Mouse (Mus musculus): ENCODE measurements at regions not wholly inside any gene's neighbourhood (a gene's known extent, or its start where the extent isn't known, plus 50 kb on each side); places are given as distances from the start of the nearest gene placed in this dataset.

DNA sequence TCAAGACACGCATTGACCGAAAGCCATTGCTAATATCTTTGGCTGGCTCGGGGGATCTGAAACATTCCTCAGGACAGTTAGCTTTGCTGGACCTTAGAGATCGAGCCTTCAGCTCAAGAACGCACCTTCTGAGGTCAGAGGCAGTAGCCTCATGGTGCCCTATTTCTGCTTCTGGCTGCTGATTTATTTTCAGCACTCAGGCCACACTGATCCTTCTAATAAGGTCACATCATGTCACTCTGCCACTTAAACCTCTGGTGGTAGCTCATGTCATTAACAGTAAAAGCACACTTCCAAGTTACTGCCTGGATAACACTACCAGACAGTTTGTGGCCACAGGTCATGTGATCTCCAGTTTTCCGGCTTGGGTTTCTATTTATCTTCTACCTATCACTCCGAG, 325.9 kb upstream of the Tmpo start:
- TF ChIP-seq POLR2A (IDR thresholded peaks at IDR 0.05; ENCODE audit: borderline replicate concordance, control insufficient read depth, low read depth, low read length) (no peak), CTCF (IDR thresholded peaks at IDR 0.05; ENCODE audit: control insufficient read depth, insufficient read depth, low read length) (no peak)
- Histone ChIP-seq H3K4me3 (replicated peaks; ENCODE audit: control insufficient read depth, low read depth, low read length) (no peak overlapping the region), H3K4me1 (ENCODE audit: control insufficient read depth, insufficient read depth, low read length) (no peaks in the 10 kb centered on the region), H3K27ac (ENCODE audit: control insufficient read depth, insufficient read depth, low read depth, low read length, poor library complexity) (no peak overlapping the region)
- WGBS = 81% methylated on average over 7 of the region's 7 CpGs

DNA sequence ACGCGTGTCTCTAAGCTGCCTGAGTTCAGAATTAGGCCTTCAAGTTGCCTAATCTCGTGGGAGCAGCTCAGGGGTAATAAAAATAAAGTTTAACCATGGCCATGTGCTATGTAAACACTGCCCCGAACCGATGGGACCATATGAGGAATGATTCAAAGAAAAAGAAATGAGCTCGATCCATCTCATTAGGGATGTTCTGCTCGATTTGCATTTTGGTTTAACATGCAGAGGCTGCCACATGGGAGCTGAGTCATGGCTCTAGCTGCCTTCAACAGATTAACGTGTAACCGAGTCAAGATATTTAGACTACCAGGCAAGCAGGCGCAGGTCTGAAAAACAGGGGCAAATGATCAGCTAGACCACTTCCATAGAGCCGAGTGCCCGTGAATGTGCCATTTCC, 323.8 kb upstream of the Tmpo start:
- Histone ChIP-seq H3K4me3 (replicated peaks; ENCODE audit: control insufficient read depth, low read depth, low read length) (no peak overlapping the region), H3K4me1 (ENCODE audit: control insufficient read depth, insufficient read depth, low read length) (no peaks in the 10 kb centered on the region), H3K27ac (ENCODE audit: control insufficient read depth, insufficient read depth, low read depth, low read length, poor library complexity) (no peak overlapping the region)
- no peak for TF ChIP-seq POLR2A (IDR thresholded peaks at IDR 0.05; ENCODE audit: borderline replicate concordance, control insufficient read depth, low read depth, low read length)
- no peak for TF ChIP-seq CTCF (IDR thresholded peaks at IDR 0.05; ENCODE audit: control insufficient read depth, insufficient read depth, low read length)
- 74% methylated on average over 12 of the region's 12 CpGs for WGBS

DNA sequence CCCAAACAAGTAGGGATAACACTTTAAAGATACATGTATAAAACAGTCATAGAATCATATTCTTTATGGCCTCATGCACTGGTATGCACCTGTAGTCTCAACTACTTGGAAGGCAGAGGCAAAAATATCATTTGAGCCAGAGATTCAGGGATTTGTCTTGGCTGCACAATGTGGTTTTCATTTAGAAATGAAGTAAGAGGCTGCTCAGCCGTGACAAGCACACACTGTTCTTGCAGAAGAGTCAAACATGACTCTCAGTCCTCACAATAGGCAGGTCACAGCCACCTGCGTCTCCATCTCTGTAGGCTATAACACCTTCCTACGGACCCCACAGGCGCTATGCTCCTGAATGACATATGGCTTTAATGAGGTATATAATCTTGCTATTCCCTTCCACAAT, 317.4 kb upstream of the Tmpo start:
- Histone ChIP-seq H3K4me1 (ENCODE audit: control insufficient read depth, insufficient read depth, low read length) (no peaks in the 10 kb centered on the region), H3K27ac (ENCODE audit: control insufficient read depth, insufficient read depth, low read depth, low read length, poor library complexity) (no peak overlapping the region), H3K4me3 (replicated peaks; ENCODE audit: control insufficient read depth, low read depth, low read length) (no peak overlapping the region)
- TF ChIP-seq POLR2A (IDR thresholded peaks at IDR 0.05; ENCODE audit: borderline replicate concordance, control insufficient read depth, low read depth, low read length) = no peak
- no peak for TF ChIP-seq CTCF (IDR thresholded peaks at IDR 0.05; ENCODE audit: control insufficient read depth, insufficient read depth, low read length)
- 79% methylated on average over 4 of the region's 4 CpGs for WGBS

DNA sequence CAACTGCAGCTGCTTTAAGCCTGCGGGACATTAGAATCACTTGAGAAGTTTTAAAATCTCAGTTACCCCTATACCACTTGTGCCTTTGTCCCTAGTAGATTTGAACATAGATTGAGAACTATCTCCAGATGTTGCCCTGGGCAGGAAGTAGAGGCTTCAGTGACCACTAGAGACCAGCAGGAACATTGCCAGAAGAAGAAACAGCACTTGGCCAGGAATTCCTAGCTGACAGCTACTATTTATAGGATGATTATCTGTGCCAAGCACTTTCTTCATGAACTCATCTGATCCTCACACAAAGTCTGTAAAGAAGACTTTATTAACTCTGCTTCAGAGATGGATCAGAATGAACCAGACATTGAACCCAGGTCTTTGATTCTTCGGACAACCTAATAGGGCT, 283.6 kb upstream of the Tmpo start:
- 85% methylated on average over 2 of the region's 2 CpGs for WGBS
- no peak for TF ChIP-seq POLR2A (IDR thresholded peaks at IDR 0.05; ENCODE audit: borderline replicate concordance, control insufficient read depth, low read depth, low read length)
- TF ChIP-seq CTCF (IDR thresholded peaks at IDR 0.05; ENCODE audit: control insufficient read depth, insufficient read depth, low read length) = no peak

DNA sequence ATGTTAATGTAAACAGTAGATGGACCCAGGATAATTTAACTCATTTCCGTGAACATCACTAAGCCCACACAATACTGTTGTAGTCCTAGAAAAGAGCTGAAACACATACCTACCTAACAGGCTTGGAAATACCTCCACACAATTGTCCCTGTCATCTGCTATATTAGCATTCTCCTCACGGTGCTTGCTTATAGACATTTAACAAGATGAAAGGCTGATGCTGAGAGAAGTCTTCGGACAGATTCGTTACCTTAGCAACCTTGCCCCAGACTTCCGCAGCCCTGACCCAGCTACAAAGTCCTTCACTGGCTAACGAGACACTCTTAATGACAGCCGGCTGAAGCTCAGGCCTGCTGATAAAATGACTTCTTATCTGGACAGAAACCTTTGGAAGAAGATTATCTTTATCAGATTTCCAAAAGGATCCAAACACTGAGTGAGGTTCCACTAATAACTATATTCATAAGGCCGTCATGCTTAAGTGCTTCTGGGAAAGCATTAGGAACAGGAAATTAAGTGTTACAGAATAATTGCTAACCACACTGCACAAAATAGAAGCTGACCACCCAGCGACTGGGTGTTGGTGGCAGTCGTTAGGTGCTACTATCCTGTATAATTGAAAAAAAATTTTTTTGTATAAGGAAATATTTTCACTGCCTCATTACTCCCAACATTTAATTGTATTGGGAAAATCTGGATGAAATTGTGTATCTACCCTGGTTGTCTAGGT, 267.0 kb upstream of the Tmpo start:
- 71% methylated on average over 10 of the region's 10 CpGs for WGBS
- Histone ChIP-seq H3K4me1 (ENCODE audit: control insufficient read depth, insufficient read depth, low read length) (no peaks in the 10 kb centered on the region), H3K27ac (ENCODE audit: control insufficient read depth, insufficient read depth, low read depth, low read length, poor library complexity) (no peak overlapping the region), H3K4me3 (replicated peaks; ENCODE audit: control insufficient read depth, low read depth, low read length) (no peak overlapping the region)
- no peak for TF ChIP-seq POLR2A (IDR thresholded peaks at IDR 0.05; ENCODE audit: borderline replicate concordance, control insufficient read depth, low read depth, low read length)

More for the DNA sequence above, 283.6 kb upstream of the Tmpo start:
- Histone ChIP-seq H3K4me3 (replicated peaks; ENCODE audit: control insufficient read depth, low read depth, low read length) (no peak overlapping the region), H3K4me1 (ENCODE audit: control insufficient read depth, insufficient read depth, low read length) (no peaks in the 10 kb centered on the region), H3K27ac (ENCODE audit: control insufficient read depth, insufficient read depth, low read depth, low read length, poor library complexity) (no peak overlapping the region)

DNA sequence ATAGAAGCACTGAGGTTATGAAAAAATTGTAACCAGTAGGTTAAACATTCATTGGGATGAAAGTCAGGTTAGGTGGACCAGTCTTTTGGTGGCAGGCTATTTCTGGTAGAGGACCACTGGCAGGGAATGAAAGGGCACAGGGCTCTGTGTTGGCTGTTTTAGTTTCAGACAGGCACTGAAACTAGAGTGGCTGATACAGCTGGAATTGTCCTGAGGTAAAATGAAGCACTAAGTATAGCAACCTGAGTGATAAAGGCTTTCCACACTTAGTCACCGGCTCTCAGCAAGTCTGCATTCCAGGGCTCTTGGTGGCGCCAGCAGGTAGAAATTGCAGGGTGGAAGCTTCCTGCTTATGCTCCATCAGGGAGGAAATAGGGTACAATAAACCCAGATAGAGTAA, 262.2 kb upstream of the Tmpo start:
- WGBS = 46% methylated on average over 2 of the region's 2 CpGs

DNA sequence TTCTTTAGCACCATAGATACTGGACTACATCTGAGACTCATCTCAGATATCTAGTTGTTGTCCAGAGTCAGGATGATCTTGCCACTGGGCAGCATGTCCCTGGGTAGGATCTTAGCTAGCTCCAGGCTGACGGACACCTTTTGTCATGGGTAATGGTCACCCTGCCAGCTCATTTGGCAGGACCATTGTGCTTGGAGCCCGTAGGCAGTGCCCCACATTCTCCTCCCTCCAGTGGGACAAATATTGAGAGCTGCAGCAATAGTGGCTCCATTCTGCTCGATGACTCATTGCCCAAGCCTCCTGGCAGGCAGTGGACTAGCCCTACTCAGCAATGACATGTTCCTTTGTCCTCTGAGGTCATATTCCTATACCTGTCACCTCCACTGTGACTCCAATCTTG, 258.9 kb upstream of the Tmpo start:
- no peak overlapping the region for H3K27ac ChIP-seq (ENCODE audit: control insufficient read depth, insufficient read depth, low read depth, low read length, poor library complexity)
- TF ChIP-seq POLR2A (IDR thresholded peaks at IDR 0.05; ENCODE audit: borderline replicate concordance, control insufficient read depth, low read depth, low read length) (no peak), CTCF (IDR thresholded peaks at IDR 0.05; ENCODE audit: control insufficient read depth, insufficient read depth, low read length) (no peak)
- no peaks in the 10 kb centered on the region for H3K4me1 ChIP-seq (ENCODE audit: control insufficient read depth, insufficient read depth, low read length)
- WGBS = 56% methylated on average over 3 of the region's 3 CpGs
- H3K4me3 ChIP-seq (replicated peaks; ENCODE audit: control insufficient read depth, low read depth, low read length) = no peak overlapping the region

More for the DNA sequence above, 262.2 kb upstream of the Tmpo start:
- TF ChIP-seq CTCF (IDR thresholded peaks at IDR 0.05; ENCODE audit: control insufficient read depth, insufficient read depth, low read length) (no peak), POLR2A (IDR thresholded peaks at IDR 0.05; ENCODE audit: borderline replicate concordance, control insufficient read depth, low read depth, low read length) (no peak)
- H3K4me1 ChIP-seq (ENCODE audit: control insufficient read depth, insufficient read depth, low read length) = no peaks in the 10 kb centered on the region
- H3K4me3 ChIP-seq (replicated peaks; ENCODE audit: control insufficient read depth, low read depth, low read length) = no peak overlapping the region
- H3K27ac ChIP-seq (ENCODE audit: control insufficient read depth, insufficient read depth, low read depth, low read length, poor library complexity) = no peak overlapping the region

DNA sequence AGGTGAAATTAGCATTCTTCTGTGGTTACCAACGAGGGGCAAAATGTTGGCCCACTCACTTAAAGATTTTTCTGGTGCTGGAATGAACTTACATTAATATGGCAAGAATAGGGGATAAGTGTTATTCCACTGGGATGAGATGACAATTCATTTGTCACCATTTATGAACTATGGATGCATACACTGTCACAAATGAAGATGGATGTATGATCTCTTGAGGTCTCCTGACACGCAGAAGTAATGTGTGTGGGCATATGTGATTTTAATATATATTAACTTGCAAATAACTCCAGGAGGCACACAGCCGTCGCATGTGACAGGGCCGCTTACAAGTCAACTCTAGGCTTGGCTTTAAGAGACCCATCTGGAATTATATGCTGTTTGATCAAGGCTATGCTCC, 256.8 kb upstream of the Tmpo start:
- Histone ChIP-seq H3K4me3 (replicated peaks; ENCODE audit: control insufficient read depth, low read depth, low read length) (no peak overlapping the region), H3K27ac (ENCODE audit: control insufficient read depth, insufficient read depth, low read depth, low read length, poor library complexity) (no peak overlapping the region), H3K4me1 (ENCODE audit: control insufficient read depth, insufficient read depth, low read length) (no peaks in the 10 kb centered on the region)
- TF ChIP-seq CTCF (IDR thresholded peaks at IDR 0.05; ENCODE audit: control insufficient read depth, insufficient read depth, low read length) (no peak), POLR2A (IDR thresholded peaks at IDR 0.05; ENCODE audit: borderline replicate concordance, control insufficient read depth, low read depth, low read length) (no peak)
- 79% methylated on average over 5 of the region's 5 CpGs for WGBS

DNA sequence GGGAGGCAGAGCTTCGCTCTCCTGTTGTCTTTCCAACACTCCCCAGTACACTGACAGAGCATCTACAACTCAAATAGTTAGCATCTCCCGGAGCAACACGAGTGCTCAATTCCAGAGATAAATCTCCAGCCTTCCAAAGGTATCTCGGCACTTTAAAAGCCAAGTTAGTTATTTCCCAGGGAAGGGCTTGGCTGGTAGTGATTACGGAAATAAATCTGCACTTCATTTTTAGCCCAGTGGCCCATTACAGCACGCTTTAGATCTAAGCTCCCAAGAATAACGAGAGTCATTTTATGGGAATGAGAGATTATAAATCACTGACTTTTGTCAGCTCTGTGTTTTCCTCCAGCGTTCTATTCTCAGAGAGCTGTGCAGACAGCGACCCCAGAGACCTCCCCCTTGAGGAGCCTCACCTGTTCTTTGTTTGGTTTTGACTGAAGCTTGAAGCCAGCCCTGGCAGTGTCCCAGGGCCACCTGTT, 255.0 kb upstream of the Tmpo start:
- WGBS = 58% methylated on average over 9 of the region's 9 CpGs
- no peak for TF ChIP-seq CTCF (IDR thresholded peaks at IDR 0.05; ENCODE audit: control insufficient read depth, insufficient read depth, low read length)
- no peak for TF ChIP-seq POLR2A (IDR thresholded peaks at IDR 0.05; ENCODE audit: borderline replicate concordance, control insufficient read depth, low read depth, low read length)
- Histone ChIP-seq H3K27ac (ENCODE audit: control insufficient read depth, insufficient read depth, low read depth, low read length, poor library complexity) (no peak overlapping the region), H3K4me3 (replicated peaks; ENCODE audit: control insufficient read depth, low read depth, low read length) (no peak overlapping the region), H3K4me1 (ENCODE audit: control insufficient read depth, insufficient read depth, low read length) (no peaks in the 10 kb centered on the region)
